Mouse (Mus musculus): Measurements from ENCODE around the gene Ucn3.
"Not testable (repeated sequence)": the region's sequence is repeated elsewhere in the genome, so short reads cannot be mapped to it uniquely, and the experiment has no call there.

Ucn3 gene

DNA sequence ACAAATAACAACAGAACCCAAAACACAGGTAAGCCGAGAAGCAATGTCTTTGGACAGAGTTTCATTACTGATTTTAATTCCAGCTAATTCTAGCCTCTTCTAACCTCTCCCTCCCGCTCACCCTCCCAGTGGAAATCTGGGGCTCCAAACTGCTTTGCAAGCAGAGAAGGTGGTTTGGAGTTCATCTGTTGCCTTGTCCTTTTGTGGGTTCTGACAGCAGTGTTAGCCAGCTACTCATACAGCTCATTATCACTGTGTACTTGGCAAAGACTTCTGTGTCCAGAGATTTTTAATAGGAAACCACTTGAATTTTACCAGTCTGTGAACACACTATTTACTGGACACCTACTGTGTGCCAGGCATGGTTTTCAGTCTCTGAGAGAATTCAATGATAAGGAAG, at the start of gene Ucn3:
Ucn3 (minus strand) TSS at position 101 of the 400 bp plus-strand sequence.
- no peak for DNase-seq

DNA sequence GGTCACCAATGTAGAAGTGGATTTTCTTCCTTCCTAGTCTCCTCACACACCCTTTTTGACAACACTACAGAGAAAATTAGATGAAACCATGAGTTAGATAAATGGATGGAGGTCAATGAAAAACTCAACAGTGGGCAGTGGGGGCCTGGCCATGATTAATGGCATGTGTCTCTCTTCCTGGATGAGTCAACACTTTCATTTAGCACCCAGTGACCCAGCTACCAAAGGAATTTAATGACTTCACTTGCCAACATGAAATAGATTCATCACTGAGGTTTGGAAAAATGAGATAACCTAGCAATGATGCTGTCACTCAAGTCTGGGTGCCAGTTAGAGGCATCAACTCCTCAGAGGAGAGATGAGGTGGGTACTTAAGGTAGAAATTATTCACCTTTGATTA, 46.9 kb upstream of the Ucn3 start:
- no peak for DNase-seq

DNA sequence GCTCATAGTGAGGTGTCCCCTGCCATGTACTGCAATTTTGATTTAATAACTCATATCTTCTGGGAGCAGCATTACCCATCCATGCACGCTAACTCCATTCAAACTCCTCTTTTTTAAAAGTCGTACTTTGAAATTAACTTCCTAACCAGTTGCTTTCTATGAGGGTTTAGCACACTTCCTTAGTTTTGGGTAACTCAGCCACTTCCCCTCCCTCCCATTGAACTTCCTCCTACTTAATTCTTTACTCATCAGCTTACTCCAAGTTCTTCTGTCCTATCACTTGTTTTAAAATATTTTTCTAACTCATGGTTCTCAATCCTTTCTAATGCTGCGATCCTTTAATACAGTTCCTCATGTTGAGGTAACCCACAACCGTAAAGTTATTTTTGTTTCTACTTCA, 23.7 kb upstream of the Ucn3 start:
- DNase-seq = no peak

DNA sequence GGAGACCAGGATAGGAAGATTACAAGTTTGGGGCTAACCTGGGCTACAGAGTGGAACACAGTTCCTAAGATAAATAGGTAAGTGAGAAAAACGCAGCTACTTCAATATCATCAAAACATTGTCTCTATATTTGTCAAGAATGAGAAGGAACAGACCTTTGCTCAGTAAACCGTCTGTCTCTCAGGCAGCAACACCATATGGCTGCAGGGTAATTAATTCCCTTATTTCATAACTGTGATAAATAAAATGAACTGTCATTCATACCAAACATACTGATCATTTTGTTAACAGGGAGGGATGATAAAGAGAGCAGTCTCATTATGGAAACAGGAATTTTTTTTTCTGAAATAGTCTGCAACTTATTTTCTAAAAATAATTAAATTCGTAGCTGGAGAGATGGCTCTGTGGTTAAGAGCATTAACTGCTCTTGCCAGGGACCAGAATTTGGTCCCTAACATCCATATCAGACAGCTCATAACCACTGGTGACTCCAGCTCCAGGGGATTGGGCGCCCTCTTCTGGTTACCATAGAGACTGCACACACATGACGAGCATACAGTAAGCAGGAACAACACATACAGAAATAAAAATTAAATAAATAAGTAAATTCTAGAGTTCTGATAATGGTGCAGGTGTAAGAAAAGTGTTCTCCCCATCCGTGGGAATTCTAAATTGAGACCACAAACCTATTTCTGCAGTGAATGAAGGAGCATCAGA, 6.2 kb upstream of the Ucn3 start:
- no peak for DNase-seq

DNA sequence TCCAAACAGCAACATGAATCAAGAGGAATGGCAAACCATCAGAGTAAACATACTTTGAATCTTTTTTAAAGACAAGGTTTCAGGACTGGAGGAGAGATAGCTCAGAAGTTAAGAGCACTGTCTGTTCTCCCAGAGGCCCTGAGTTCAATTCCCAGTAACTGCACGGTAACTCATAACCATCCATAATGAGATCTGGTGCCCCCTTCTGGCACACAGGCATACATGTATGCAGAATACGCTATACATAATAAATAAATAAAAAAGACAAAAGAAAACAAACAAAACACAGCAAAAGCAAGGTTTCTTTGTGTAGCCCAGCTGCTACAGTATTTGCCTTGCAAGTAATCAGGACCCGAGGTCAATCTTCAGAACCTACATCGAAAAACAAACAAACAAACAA, 4.3 kb upstream of the Ucn3 start:
- no peak for DNase-seq

DNA sequence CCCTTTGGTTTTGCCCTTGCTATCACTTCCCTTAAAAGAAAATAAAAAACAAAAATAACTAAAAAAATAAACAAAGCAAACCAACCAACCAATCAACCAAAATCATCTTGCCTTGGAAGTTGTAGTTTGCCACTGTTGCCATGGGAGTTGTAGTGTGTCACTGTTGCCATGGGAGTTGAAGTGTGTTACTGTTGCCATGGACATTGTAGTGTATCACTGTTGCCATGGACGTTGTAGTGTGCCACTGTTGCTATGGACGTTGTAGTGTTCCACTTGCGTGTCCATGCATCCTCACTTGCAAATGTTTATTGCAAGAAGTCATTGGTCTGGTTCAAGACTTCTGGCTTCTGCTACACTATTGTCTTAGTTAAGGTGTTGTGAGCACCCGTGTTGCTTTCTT, 2.1 kb upstream of the Ucn3 start:
- DNase-seq = no peak

DNA sequence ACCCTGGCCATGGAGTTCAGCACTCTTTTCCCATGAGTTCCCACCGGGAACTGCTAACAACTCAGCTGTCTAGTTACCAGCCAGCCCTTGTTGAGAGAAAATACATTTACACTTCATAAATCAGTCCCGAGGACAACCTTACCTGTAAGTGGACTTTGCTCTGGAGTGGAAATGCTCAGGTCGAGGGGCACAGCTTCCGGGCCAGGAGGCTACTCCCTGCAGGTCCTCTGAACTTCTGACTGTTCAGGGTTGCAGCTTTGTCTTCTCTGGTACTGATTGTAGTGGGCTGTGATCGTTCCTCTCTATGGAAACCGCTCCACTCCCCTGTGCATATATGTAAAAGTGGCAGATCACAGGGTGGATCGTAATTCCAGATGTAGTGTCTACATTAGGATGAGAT, 450 bp downstream of the Ucn3 start:
- no peak for DNase-seq

DNA sequence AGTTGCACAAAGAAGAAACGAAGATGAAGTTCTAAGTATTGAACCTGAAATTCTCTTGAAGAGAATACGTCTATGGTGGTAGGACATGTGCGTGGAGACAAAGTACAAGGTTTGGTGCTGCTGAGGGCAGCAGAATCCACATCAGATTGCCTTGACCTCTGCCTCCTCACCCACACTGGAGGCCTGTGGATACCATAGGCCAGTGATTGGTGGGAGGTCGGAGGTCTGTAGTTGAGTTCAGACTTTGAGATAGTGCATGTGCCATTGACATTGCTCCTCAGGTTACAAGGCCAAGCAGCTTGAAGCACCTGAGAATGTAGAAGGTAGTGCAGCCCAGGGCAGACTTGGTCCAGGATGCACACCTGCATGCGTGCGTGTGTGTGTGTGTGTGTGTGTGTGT, 19.1 kb downstream of the Ucn3 start:
- no peak for DNase-seq

DNA sequence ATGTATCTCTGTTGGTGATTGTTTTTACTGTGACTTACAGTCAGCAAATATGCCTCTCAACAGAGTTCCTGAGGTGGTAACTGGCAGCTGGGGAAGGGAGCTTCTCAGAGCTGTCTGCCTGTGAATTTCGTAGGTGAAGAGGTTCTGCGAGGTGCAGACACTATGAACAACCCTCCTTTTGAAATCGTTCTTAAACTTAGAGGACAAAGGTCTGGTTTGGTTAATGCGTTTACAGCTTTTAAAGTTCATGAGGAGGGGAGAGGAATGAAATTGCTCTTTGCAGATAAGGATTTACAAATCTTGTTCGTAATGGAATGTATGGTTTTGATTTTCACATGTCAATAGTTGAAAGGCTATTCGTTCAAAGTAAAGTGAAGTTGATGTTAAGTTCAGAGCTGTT, 19.5 kb downstream of the Ucn3 start:
- no peak for DNase-seq

DNA sequence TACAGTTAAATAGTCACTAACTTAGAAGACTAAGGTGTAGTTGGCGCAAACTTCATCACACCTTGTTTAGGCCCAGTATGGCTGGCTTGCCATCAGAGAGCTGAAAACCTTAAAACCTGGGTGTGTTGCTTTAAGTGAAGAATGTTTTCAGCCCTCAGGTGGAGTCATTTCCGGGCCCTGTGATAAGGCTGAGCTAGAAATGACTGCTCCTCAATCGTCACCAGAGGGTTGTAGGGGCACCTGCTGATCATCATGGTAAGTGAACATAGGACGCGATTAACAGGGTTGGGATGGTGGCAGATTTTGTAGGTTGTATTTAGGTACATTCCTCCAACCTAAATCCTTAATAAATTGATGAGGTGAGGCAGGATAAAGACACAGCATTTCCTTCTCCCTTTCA, 20.7 kb downstream of the Ucn3 start:
- DNase-seq = no peak

DNA sequence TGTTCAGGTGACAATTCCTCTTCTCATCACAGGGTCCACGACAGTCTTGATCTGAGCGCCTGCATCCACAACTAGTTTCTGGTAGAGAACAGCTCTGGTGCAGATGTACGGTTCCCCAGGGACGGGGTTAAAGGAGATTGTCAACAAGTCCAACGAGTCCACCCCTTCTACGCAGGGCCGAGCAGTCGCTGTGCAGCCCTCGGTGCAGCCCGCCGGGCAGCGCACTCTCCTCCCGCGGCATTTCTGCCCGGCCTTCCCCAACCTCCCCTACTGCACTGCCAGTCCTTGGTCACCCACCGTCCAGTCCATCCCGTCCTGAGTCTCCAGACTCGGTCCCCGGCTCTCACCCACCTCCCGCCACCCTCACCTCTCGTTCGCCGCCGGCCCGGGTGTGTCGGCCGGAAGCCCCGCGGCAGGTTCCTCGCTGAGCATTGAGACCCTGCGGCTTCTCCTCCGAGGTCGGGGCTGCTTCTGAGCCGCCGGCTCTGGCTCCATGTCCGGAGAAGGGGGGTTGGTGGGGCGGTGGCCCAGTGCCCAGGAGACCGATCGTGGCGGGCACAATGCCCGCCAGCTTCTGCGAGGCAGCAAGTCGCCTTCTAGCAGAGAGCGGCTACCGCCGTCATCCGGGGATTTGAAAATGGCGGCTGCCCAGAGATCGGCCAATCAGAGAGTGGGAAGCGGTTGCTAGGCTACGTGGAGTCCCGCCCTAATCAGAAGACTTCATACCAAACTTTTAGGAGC, 27.4 kb downstream of the Ucn3 start, which contains the start of the genes Net1 and Tubal3:
Net1 (minus strand) TSS at position 650 of the 741 bp plus-strand sequence.
Tubal3 (plus strand) TSS at position 704 of the 741 bp plus-strand sequence.
- peak; percentile 95 for DNase-seq

DNA sequence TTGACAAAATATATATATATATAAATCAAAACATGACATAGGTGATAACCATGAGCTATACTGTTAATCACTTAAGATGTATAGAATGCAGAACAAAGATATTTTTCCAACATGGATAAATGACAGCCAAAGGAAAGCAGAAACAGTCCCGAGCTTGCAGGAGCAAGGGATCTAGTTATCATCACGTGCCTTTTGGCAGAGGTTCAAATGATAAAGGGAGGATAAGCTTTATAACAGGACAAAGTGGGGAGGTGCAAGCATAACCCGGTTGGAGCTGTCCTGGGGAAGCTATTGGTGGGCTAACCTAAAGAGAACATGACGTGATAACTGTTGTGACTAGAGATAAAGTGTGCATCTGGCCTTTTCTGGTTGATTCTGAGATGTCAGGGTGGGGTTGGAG, 31.6 kb downstream of the Ucn3 start:
- no peak for DNase-seq

DNA sequence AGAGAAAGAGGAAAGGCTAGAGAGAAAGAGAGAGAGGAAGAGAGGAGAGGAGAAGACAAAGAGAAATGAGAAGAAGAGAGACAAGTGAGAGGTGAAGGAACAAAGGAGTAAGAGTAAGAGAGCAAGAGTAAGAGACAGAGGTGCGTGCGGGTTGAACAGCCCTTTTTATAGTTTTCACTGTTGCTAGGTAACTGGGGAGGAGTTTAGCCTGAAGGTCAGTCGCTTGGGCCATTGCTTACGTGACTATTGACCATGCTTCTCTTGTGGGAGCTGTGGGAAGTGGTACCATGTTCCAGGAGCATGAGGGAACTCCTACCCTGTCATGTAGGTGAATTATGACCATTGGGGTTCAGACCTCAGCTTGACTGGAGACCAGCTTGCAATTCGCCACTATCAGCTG, 34.8 kb downstream of the Ucn3 start:
- no peak for DNase-seq

DNA sequence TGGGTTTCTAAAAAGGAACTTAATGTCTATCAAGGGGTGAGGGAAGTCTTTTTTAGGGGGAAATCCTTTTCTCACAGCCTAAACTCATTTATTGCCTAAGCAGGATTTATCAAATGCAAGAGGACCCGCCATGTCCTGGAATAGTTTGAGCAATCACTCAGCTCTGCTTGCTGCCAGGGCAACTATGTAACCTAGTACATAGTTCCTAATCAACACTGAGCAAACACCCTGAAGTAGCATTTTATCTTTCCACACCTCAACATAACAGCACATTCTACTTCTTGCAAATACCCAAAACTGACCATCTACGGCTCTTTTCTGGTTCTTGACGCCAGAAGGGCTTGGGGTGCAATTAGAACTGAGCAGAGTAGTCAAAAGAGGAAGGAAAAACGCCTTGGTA, 36.9 kb downstream of the Ucn3 start:
- no peak for DNase-seq

DNA sequence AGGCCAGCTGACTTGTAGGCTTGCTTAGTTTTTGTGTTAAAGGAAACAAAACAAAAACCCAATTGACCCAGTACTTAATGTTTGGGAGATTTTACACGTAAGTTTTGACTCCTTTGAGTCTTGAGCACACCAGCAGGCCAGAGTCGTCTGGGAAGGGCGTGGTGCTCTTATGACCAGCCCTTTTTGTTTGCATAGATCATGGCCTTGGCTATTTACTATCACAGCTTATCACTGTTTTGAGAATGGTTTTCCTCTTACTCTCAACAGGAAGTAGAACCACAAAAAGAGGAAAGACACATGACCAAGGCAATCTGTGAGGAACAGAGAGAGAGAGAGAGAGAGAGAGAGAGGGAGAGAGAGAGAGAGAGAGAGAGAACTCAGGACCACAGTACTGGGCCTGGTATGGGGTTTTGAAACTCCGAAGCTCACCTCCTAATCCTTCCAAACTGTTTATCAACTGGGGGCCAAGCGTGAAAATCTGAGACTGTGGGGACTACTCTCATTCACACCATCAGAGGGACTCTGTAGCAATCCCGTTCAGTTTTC, 37.9 kb downstream of the Ucn3 start:
- no peak for DNase-seq

DNA sequence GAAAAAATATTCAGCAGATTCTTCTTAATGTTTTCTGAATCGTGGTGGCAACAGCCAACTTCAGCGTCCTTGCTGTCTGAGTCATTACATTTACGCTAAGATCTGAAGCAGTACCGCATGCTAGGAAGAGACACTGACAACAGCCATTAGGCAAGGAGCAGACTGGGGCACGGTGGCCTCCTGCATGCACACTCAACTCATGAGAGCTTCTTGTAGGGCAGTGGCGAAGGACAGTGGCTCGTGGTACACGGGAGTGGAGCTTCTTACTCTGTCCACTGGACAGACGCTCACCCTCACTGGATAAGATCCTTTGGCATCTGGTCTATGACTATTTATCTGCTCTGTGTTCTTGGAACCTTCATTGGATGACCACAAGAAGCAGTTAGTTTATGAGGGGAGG, 45.8 kb downstream of the Ucn3 start:
- no peak for DNase-seq

DNA sequence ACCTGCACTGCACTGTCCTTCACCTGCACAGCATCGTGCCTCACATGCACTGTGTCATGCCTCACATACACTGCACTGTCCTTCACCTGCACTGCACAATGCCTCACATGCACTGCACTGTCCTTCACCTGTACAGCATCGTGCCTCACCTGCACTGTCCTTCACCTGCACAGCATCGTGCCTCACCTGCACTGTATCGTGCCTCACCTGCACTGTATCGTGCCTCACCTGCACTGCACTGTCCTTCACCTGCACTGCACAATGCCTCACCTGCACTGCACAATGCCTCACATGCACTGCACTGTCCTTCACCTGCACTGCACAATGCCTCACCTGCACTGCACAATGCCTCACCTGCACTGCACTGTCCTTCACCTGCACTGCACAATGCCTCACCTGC, 46.9 kb downstream of the Ucn3 start:
- DNase-seq = not testable (repeated sequence)

DNA sequence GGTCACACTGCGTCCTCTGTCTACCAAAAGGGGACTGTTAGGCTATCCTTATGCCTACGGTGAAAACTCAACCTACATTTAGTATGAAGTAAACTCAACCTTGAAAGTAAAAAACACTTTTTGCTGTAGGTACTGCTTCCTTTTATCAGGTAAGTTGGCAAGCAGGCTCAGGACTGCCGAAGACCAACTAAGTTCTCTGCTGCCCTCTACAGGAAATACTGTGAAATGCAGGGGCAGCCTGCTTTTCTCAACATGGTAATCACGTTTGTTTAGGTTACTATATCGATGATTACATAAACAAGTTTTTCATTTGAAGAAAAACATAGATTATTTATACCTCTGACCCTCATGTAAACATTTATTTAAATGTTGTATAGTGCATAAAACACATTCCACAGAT, 48.2 kb downstream of the Ucn3 start:
- DNase-seq = peak; percentile 79

DNA sequence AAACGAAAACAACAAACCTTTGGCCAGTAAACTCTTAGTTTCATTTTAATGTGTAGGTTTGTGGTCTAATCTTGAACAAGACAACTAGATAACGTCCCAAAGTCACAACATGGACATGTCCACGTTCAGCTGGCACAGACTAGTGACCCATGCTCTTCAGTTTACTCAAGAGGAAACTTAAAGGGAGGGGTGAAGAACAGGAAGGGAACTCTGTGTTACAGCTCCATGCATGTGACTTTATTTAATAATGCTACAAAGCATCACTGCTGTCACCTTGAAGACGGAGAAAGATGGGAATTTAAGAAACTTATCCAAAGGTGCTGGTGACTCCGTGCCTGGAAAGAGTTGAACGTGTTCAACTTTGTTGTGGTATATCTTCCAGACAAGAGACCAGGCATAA, 49.1 kb downstream of the Ucn3 start:
- DNase-seq = no peak

DNA sequence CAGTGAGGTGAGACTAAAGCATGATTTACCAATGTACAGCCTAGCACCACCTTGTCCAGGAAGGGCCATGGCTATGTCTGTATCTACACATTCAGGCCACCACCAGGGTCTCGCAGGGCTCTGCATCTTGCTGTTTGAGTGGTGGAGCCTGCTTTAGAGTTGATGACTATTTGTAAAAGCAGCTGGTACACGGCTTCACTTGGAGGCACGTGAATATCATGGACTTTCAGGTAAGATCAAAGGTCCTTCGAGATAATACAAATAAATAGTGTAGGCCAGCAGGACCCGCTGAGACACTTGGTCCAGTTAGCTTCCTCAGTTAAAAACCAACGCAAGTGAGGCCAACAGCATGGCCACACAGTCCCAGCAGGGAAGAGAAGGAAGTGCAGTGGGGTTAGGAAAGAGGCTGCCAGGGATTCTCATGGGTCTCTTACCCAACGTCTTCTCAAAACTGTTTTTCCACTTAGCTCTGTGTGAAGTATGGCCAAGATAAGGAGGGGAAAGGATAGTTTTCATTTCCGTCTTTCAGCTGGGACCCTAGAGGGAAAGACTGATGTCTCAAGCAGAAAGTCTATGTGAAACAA, 49.7 kb downstream of the Ucn3 start:
- DNase-seq = no peak

DNA sequence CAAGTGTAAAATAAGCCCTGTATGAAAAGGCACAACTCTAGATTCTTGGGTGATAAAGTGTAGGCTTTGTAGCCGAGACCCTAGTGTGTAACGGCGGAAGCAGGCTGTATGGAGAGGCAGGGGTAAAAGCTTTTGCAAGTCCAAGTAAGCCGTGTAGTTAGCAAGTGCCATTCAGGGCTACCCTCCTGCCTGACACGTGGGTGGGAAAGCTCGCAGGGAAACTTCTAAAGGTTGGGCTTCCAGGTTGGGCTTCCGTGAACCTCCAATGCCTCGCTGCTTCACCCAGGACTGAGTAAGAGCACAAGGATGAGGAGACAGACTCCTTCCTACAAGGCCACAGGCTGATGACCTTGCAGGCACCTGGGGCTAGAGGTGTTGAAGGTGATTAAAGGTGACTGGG, 50.6 kb downstream of the Ucn3 start:
- DNase-seq = no peak

DNA sequence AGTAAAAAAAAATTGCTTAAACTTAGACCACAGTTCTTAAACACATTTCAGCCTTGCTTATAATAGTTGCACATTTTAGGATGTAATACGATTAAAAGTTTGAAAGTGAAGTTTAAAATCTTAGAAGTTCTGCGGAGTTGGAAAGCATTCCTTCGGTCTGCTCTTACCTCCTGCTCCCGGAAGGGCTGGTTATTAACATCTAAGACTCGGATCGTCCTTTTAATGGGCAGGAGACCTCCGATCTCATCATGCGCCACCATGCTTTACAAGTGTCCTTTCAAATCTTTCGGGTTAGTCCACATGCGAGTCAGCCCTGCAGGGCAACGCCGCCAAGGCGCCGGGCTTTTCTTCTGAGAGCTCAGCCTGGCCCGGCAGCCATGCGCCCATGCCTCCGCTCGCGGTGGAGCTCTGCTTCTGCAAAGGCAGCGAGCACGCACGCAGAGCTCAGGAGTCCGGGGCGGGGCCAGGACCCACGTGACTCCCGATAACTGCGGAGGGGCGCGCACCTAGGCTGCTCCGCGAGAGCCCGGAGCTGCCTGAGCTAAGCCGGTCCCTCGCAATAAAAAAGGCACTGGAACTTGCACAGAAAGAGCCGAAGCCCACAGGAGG, 51.9 kb downstream of the Ucn3 start:
- DNase-seq = peak; percentile 87

DNA sequence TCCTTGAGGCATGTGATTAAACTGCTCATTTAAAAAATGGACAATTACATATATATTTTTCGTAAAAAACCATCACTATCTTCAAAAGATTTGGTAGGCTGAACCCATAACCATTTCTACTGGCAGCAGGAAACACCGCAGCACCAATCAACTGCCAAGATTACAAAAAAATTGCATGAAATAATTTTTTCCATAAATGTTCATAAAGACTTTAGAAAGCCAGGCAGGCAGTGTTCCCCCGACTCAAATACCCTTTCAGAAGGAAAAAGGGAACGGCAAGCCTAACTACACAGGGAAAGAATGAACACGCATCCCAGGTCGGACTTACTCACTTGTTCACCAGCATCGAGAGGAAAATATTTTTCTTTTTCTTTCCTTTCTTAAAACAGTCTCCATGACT, 52.5 kb downstream of the Ucn3 start:
- no peak for DNase-seq

All from retina, postnatal 1 day (tissue).